Mouse (Mus musculus): ENCODE measurements around the gene Pard6b. TPM values are rescaled to one million over a fixed set of nuclear protein-coding genes. Genes with fewer than 3 reads are reported as not detected.

The Pard6b gene
- 3.0 and 3.9 TPM in 2 replicates for polyA plus RNA-seq (2015; fragmentation: Nextera tagmentation; extraction: Ambion mirVana)

- Histone ChIP-seq H3K4me3 (peak within 1 kb of the TSS; percentile 72), H3K9ac (peak within 1 kb of the TSS; percentile 73), H3K9me3 (no peaks in the 10 kb centered on the region), H3K4me2 (peak within 1 kb of the TSS; percentile 96), H3K27ac (peak within 1 kb of the TSS; percentile 44; the same call in 1 of the 2 replicates), H3K36me3 (no peaks in the 10 kb centered on the region), H3K4me1 (peaks cover 22% of the 10 kb centered on the region), H3K27me3 (peaks cover 47% of the 10 kb centered on the region)
- under 1% methylated on average over 109 of the region's 110 CpGs for WGBS
- ATAC-seq (ENCODE audit: insufficient number of reproducible peaks, insufficient read depth, low FRiP score, low TSS enrichment, low read depth) = peak; percentile 91
Measured at GRCm38 (mm10) chr2:168080431-168081246, at the start of gene Pard6b. Gene Pard6b (plus strand): TSS chr2:168081004.

- Histone ChIP-seq H3K4me1 (peaks cover 12% of the 10 kb centered on the region), H3K9me3 (no peaks in the 10 kb centered on the region; the same call in 1 of the 2 replicates), H3K4me2 (no peak overlapping the region), H3K4me3 (no peak overlapping the region), H3K36me3 (peaks cover 7% of the 10 kb centered on the region), H3K9ac (no peak overlapping the region), H3K27ac (no peak overlapping the region), H3K27me3 (no peaks in the 10 kb centered on the region)
- ATAC-seq (ENCODE audit: insufficient number of reproducible peaks, insufficient read depth, low FRiP score, low TSS enrichment, low read depth) = 0 out of 2 replicates have a peak, but pooled peaks have one; percentile 23
- 53% methylated on average over 2 of the region's 2 CpGs for WGBS
Measured at GRCm38 (mm10) chr2:168031842-168032241, 49.0 kb upstream of the Pard6b start.

DNA sequence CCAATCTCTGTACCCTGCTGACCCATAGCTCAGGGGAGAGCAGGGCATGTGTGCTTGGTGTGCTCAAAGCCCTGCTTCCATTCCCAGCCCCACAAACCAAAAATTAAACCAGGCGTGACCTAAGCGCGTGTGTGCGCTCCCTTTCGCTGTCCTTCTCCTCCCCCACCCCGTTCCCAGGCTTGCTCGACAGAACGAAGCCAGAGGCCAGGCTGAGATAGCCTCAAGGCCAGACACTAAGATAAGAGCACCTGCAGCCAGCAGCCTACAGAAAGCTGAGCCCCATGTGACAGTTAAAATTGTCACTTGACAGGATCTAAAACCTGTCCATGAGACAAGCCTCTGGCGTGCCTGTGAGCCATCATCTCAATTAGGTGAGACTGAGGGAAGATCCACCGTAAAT lies 46.9 kb upstream of the Pard6b start:
- Histone ChIP-seq H3K4me3 (no peak overlapping the region), H3K4me2 (no peak overlapping the region), H3K36me3 (peaks cover 2% of the 10 kb centered on the region), H3K27ac (no peak overlapping the region), H3K27me3 (no peaks in the 10 kb centered on the region), H3K9me3 (no peaks in the 10 kb centered on the region; the same call in 1 of the 2 replicates), H3K9ac (no peak overlapping the region), H3K4me1 (peaks cover 18% of the 10 kb centered on the region)
- 52% methylated on average over 10 of the region's 10 CpGs for WGBS
- ATAC-seq (ENCODE audit: insufficient number of reproducible peaks, insufficient read depth, low FRiP score, low TSS enrichment, low read depth) = no peak

- ATAC-seq (ENCODE audit: insufficient number of reproducible peaks, insufficient read depth, low FRiP score, low TSS enrichment, low read depth) = no peak
- H3K9me3 ChIP-seq = no peaks in the 10 kb centered on the region
- peaks cover 18% of the 10 kb centered on the region for H3K4me1 ChIP-seq
- H3K36me3 ChIP-seq = no peaks in the 10 kb centered on the region
- no peak overlapping the region for H3K27ac ChIP-seq
- no peak overlapping the region for H3K4me2 ChIP-seq
- no peak overlapping the region for H3K9ac ChIP-seq
- no peaks in the 10 kb centered on the region for H3K27me3 ChIP-seq
- WGBS = 92% methylated on average over 6 of the region's 6 CpGs
- no peak overlapping the region for H3K4me3 ChIP-seq
Measured at GRCm38 (mm10) chr2:168035907-168036306, 44.9 kb upstream of the Pard6b start.

- no peak overlapping the region for H3K9ac ChIP-seq
- no peaks in the 10 kb centered on the region for H3K27me3 ChIP-seq
- WGBS = 35% methylated on average over 3 of the region's 3 CpGs
- H3K4me3 ChIP-seq = no peak overlapping the region
- peaks cover 11% of the 10 kb centered on the region for H3K4me1 ChIP-seq
- H3K27ac ChIP-seq = no peak overlapping the region; the same call in 1 of the 2 replicates
- H3K4me2 ChIP-seq = no peak overlapping the region
- no peak for ATAC-seq (ENCODE audit: insufficient number of reproducible peaks, insufficient read depth, low FRiP score, low TSS enrichment, low read depth)
- no peaks in the 10 kb centered on the region for H3K9me3 ChIP-seq
- H3K36me3 ChIP-seq = no peaks in the 10 kb centered on the region
Measured at GRCm38 (mm10) chr2:168037063-168037462, 43.7 kb upstream of the Pard6b start.

- no peak overlapping the region for H3K4me3 ChIP-seq
- H3K27ac ChIP-seq = no peak overlapping the region
- H3K36me3 ChIP-seq = no peaks in the 10 kb centered on the region
- no peak for ATAC-seq (ENCODE audit: insufficient number of reproducible peaks, insufficient read depth, low FRiP score, low TSS enrichment, low read depth)
- peaks cover 28% of the 10 kb centered on the region for H3K4me1 ChIP-seq
- H3K27me3 ChIP-seq = no peaks in the 10 kb centered on the region
- no peak overlapping the region for H3K9ac ChIP-seq
- H3K4me2 ChIP-seq = no peak overlapping the region
- 37% methylated on average over 3 of the region's 3 CpGs for WGBS
- H3K9me3 ChIP-seq = no peaks in the 10 kb centered on the region
Measured at GRCm38 (mm10) chr2:168040751-168041150, 40.1 kb upstream of the Pard6b start.

GRCm38 (mm10) chr2:168042019-168042418 lies 38.8 kb upstream of the Pard6b start:
- ATAC-seq (ENCODE audit: insufficient number of reproducible peaks, insufficient read depth, low FRiP score, low TSS enrichment, low read depth) = no peak
- Histone ChIP-seq H3K27me3 (no peaks in the 10 kb centered on the region), H3K4me2 (no peak overlapping the region), H3K9ac (no peak overlapping the region), H3K27ac (no peak overlapping the region), H3K36me3 (no peaks in the 10 kb centered on the region), H3K4me3 (no peak overlapping the region), H3K4me1 (peaks cover 33% of the 10 kb centered on the region), H3K9me3 (0 out of 2 replicates have a peak, but pooled peaks cover 4% of the 10 kb centered on the region)
- WGBS = 72% methylated on average over 6 of the region's 6 CpGs

- Histone ChIP-seq H3K4me1 (peaks cover 40% of the 10 kb centered on the region), H3K27me3 (0 out of 2 replicates have a peak, but pooled peaks cover 5% of the 10 kb centered on the region), H3K9me3 (0 out of 2 replicates have a peak, but pooled peaks cover 4% of the 10 kb centered on the region), H3K36me3 (no peaks in the 10 kb centered on the region), H3K27ac (peak overlapping the region; percentile 90), H3K9ac (no peak overlapping the region), H3K4me2 (no peak overlapping the region), H3K4me3 (no peak overlapping the region)
- no peak for ATAC-seq (ENCODE audit: insufficient number of reproducible peaks, insufficient read depth, low FRiP score, low TSS enrichment, low read depth)
- WGBS = 75% methylated on average over 10 of the region's 10 CpGs
Measured at GRCm38 (mm10) chr2:168044681-168045287, 36.0 kb upstream of the Pard6b start.

GRCm38 (mm10) chr2:168045357-168045756 lies 35.4 kb upstream of the Pard6b start:
- peaks cover 46% of the 10 kb centered on the region for H3K4me1 ChIP-seq
- H3K36me3 ChIP-seq = no peaks in the 10 kb centered on the region
- H3K27me3 ChIP-seq = 0 out of 2 replicates have a peak, but pooled peaks cover 5% of the 10 kb centered on the region
- H3K4me2 ChIP-seq = peak overlapping the region; percentile 28
- peak overlapping the region; percentile 90 for H3K27ac ChIP-seq
- no peak for ATAC-seq (ENCODE audit: insufficient number of reproducible peaks, insufficient read depth, low FRiP score, low TSS enrichment, low read depth)
- 0 out of 2 replicates have a peak overlapping the region, but pooled peaks have one; percentile 1 for H3K9ac ChIP-seq
- H3K4me3 ChIP-seq = no peak overlapping the region
- WGBS = 44% methylated on average over 13 of the region's 13 CpGs
- 0 out of 2 replicates have a peak, but pooled peaks cover 4% of the 10 kb centered on the region for H3K9me3 ChIP-seq

GRCm38 (mm10) chr2:168045771-168046170 lies 35.0 kb upstream of the Pard6b start:
- H3K9ac ChIP-seq = 0 out of 2 replicates have a peak overlapping the region, but pooled peaks have one; percentile 1
- H3K4me1 ChIP-seq = peaks cover 50% of the 10 kb centered on the region
- H3K27me3 ChIP-seq = peaks cover 5% of the 10 kb centered on the region; the same call in 1 of the 2 replicates
- WGBS = 14% methylated on average over 5 of the region's 5 CpGs
- H3K4me3 ChIP-seq = no peak overlapping the region
- H3K36me3 ChIP-seq = no peaks in the 10 kb centered on the region
- H3K27ac ChIP-seq = peak overlapping the region; percentile 90
- 0 out of 2 replicates have a peak, but pooled peaks cover 4% of the 10 kb centered on the region for H3K9me3 ChIP-seq
- ATAC-seq (ENCODE audit: insufficient number of reproducible peaks, insufficient read depth, low FRiP score, low TSS enrichment, low read depth) = peak; percentile 64; the same call in 1 of the 2 replicates
- H3K4me2 ChIP-seq = peak overlapping the region; percentile 28

GRCm38 (mm10) chr2:168046467-168046866 lies 34.3 kb upstream of the Pard6b start:
- ATAC-seq (ENCODE audit: insufficient number of reproducible peaks, insufficient read depth, low FRiP score, low TSS enrichment, low read depth) = no peak
- WGBS = 62% methylated on average over 4 of the region's 4 CpGs
- H3K4me3 ChIP-seq = no peak overlapping the region

More at GRCm38 (mm10) chr2:168046467-168046866, 34.3 kb upstream of the Pard6b start:
- Histone ChIP-seq H3K4me2 (peak overlapping the region; percentile 28; the same call in 1 of the 2 replicates), H3K27me3 (peaks cover 10% of the 10 kb centered on the region), H3K4me1 (peaks cover 52% of the 10 kb centered on the region), H3K9me3 (0 out of 2 replicates have a peak, but pooled peaks cover 4% of the 10 kb centered on the region), H3K27ac (peak overlapping the region; percentile 90), H3K36me3 (no peaks in the 10 kb centered on the region), H3K9ac (no peak overlapping the region)
